Mouse (Mus musculus) gonadal fat pad, adult 2 months (tissue): ENCODE measurements around the gene Klrb1b. TPM values are rescaled to one million over a fixed set of nuclear protein-coding genes. Genes with fewer than 3 reads are reported as not detected.
"Not testable (repeated sequence)": the region's sequence is repeated elsewhere in the genome, so short reads cannot be mapped to it uniquely, and the experiment has no call there.

Experiments used
- DNase-seq: peaks from one replicate; pipeline ENCODE4 v3.0.0-alpha.2; 2012; ENCODE audit warnings: low read depth
- polyA plus RNA-seq: library from polyadenylated mRNA; depleted of rRNA; stranded (reverse); fragments of >200 nt; gene quantifications from 2 replicates; pipeline ENCODE4 v1.2.3, GENCODE M21; 2012

Klrb1b gene
- polyA plus RNA-seq, 1 experiment: 0.19 TPM

DNA sequence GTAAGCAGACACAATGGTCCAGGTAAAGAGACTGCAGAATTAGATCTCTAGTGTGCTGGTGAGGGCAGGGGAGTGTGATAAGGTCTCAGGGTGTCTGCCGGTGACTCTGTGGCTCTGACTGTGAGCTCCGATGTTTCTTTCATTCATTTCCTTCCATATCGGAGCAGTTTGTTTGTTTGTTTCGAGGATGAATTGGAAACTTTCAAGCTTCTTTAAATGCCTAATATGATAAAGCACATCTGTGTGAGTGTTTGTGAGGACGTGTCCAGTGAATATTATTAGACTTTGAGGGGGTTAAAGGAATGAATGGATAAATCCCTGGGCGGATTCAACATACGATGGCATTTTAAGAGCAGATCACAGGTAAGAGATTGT is 26.2 kb downstream of the Klrb1b start:
- DNase-seq: no peak

DNA sequence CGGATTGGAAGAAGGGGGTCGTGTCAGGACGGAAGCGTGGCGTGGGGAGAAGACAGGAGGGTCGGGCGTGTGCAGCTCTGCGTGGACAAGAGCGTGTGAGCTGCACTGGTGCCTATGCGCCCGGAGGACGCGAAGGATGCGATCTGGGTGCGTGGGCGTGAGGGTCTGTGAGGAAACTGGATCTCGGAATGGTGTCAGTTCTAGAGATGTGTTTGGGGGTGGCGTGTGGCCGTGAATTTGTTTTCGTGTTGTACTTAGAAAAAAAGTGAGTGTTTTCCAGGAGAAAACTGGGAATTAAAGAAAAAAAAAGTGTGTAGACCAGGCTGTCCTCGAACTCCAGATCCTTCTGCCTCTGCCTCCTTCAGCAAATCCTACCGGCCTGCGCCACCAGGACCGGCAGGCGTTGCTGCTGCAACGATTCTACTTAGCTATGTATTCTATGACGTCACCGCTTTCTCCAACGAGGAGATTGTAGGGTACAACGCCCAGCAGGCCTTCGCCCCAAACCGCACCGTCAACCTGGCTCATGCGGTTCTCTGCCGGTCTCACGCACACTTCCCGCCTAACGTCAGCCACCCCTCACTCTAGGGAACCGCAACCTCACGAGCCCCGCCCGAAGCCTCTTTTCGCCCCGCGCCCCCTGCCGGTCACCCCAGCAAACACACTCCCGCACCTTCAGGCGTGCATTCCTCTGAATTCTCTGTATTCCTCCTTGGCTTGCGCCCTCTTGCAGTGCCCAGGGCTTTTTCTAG is 26.8 kb downstream of the Klrb1b start:
- not testable (repeated sequence) for DNase-seq

DNA sequence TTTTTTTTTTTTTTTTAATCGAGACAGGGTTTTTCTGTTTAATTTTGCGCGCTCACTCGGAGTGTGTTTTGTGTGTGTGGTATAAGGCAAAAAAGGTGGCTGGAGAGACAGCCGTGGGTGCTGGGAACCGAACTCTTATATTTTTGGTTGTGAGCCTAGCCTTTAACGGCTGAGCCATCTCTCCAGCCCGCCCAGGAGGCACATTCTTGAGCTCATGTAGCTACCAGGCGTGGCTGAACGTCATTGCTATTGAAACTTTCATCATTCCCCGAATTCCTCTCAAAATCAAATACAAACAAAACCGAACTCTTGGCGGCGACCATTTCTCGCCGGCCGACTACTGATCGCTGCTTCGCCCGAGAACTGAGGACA is 27.4 kb downstream of the Klrb1b start:
- DNase-seq: not testable (repeated sequence)

DNA sequence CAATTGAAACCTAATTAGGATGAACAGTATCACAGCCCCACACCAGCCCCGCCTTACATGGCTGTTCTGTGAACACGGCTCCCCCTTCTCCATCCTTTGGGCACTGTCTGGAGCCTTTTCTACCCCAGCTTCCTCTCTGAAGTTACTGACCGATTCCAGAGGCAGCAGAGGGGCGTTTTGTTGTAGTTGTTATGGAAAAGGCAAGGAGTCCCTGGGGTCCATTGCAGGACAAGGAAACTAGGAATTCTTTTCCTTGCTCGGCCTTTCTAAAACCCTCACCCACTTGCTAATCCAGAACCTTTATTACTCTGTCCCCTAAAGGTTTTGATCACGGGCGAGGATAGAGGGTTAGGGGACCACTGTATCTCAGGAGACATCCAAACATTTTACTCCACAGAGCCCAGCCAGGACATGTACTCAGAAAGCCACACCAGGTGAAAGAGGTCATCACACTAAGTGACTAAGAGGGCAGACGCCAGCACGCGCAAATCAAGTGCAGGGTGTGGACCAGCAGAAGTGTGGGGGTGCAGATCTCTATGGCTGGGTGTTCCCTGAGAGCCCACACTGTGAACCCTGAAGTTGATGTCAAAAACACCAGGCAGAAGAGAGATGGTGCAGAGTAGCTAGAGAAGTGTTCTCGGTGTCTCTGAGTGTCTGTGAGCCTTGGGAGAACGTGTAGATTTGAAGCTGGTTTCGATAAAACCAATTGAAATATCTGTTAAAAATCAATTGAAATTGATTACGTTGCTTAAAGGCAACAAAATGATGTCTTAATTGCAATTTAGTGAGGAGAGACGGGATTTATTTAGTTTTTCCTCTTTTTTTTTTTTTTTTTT is 28.0 kb downstream of the Klrb1b start:
- no peak for DNase-seq

DNA sequence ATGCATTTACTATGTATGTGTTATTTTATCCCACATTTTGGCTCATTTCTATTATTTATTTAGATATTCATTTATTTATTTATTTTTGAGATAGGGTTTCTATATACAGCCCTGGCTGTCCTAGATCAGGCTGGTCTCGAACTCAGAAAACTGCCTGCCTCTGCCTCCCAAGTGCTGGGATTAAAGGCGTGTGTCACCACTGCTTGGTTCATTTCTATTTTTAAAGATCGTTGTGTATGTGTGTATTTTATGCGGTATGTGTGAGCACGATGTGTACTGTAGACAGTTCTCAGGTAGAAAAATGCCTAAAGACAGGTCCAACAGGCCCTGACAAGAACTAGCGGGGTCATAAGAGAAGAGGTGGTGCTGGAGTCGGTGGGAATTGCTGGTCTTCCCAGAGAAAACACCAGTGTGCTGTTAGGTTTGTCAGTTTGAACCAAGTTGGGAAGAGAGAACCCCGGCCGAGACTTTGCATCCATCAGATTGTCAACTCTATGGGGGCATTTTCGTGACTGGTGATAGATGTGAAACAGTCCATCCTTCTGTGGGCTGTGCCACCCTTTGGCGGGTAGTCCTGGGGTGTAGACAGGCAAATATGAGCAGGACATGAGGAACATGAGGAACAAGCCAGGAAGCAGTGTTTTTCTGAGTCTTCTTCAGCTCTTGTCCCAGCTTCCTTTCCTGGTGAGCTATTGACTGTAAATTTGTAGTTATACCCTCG is 28.8 kb downstream of the Klrb1b start:
- DNase-seq: no peak

DNA sequence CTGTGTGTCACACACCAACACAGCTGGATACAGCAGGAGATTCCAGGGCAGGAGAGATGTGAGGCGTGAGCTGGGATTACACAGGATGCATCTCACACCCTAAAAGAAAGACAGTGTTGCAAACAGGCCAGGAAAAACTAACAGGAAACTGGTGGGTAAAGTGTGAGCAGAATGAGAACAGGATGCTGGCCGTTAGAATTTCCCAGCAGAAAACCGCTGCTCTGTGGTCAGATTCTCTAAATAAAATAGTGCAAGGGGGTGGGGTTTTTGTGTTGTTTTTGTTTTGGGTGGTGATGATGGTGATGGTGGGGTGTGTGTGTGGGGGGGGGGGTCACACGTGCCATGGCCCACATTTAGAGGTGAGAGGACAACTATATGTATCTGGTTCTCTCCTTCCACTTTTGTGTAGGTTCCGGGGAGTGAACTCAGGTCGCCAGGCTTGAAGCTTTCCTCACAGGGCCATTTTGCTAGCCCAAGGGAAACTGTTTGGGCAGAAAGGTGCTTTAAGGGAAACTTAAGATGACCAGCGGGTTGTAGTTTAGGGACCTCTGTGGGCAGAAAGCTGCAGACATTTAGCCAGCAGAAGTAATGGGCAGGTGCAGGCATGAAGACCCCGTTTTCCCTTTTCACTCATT is 29.7 kb downstream of the Klrb1b start:
- DNase-seq: no peak

DNA sequence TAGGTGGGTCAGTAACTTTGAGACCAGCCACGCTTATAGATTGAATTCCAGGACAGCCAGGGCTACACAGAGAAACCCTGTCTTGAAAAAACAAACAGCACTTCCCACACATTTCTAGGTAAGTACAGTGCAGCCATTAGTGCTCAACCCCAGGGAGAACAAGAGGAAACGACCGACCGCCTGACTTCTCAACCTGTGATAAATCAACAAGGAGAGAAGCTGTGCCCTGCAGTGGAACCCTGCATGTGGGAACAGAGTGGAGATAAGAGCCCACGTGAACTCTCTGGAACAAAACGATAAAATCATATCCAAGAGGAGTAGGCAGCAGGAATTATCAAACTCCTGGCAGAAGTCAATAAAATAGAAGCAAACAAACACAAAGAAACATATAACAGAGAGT is 32.4 kb downstream of the Klrb1b start:
- DNase-seq: no peak

DNA sequence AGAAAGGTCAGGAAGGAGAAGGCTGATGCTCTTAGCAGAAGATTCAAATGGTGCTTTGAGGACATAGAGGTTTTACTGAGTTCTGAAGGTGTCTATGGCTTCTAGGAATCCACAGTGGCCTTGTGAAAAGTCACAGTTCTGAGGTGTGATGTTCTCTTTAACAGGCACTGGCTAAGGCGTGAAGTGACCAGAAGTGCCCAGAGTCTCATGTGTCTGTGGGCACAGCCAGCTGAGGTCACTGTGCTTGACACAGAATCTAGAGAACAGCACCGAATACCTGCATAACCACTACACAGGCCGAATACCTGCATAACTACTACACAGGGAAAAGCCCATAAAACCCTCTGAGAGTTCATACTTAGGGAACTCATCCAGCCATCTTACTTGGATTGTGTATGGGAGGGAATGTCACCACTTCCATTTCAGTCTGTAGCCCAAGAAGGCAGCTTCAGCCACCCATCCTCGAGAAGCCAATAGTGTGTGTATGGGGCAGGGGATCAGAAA is 35.6 kb downstream of the Klrb1b start:
- not testable (repeated sequence) for DNase-seq

DNA sequence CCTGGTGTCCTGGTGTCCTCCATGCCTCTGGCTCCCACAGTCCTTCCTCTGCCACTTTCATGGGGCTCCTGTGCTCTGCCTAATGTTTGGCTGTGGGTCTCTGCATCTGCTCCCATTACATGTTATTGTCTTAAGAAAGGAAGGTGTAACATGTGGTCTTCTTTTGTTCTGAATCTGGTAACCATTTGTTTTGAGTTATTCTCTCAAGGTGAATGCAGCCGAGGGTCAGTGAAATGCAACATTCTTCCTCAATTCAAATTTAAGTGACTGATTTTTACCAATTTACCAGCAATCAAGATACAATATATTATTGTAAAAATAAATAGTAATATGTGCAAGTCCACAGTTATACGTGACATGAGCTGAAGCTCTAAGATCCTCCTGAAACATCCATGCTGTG is 37.0 kb downstream of the Klrb1b start, which contains the start of gene Klrb1c:
TSS of gene Klrb1c (minus strand) at position 101 of the 400 bp plus-strand sequence.
- no peak for DNase-seq

DNA sequence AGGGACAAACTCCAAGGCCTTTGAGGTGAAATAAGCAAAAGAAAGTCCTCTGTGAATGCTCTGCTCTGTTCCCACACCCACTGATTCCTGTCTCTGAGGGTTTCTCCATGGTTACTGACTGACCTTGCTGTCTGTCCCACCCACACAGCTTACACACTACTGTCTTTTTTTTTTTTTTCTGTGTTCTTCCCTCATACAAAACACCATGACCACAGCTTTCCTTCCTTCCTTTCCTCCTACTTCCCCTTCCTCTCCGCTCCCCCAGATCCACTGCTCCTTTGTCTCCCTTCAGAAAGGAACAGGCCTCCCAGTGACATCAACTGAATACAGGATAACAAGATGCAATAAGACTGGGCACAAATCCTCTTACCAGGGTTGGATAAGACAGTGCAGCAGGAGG is 37.6 kb downstream of the Klrb1b start:
- no peak for DNase-seq

DNA sequence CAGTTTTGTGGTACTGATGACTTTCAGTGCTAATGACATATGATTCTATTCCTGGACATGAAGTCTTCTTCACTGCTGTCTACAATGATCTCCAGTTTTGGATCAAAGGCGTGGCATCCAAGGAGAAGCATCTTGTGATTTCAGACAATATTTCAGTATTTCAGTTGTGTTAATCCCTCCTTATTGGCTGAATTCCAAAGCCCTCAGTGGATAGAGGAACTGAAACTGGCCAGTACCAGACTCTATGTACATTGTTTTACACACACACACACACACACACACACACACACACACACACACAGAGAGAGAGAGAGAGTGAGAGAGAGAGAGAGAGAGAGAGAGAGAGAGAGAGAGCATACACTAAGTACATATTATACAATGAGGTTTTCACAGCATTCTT is 39.7 kb downstream of the Klrb1b start:
- DNase-seq: not testable (repeated sequence)

DNA sequence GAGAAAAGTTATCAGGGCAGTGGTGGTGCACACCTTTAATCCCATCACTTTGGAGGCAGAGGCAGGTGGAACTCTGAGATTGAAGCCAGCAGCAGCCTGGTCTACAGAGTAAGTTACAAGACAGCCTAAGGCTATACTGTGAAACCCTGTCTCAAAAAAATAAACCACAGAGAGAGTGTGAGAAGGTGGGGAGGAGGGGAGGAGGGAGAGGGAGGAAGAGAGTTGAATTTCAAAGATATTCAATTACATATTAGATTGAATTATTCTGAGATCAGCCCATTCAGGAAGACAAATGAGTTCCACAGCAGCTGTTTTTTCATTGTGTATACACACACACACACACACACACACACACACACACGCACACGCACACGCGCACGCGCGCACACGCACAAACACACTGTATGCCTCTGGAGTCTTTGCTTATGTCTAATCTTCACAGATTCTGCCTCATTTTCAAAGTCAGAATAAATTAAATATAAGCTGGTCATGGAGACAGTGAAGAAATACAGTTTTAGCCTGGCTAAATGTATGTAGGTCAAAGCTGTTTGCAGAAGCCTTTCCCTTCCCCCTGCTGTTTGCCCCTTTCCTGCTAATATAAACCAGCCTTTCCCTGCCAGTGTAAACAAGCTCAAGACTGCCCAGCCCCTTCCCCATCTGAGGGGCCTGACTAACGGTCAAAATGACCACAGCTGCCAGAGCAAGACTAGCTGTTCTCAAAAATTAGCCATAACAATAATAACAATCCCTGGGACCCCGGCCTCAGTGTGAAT is 56.5 kb downstream of the Klrb1b start:
- DNase-seq: no peak

DNA sequence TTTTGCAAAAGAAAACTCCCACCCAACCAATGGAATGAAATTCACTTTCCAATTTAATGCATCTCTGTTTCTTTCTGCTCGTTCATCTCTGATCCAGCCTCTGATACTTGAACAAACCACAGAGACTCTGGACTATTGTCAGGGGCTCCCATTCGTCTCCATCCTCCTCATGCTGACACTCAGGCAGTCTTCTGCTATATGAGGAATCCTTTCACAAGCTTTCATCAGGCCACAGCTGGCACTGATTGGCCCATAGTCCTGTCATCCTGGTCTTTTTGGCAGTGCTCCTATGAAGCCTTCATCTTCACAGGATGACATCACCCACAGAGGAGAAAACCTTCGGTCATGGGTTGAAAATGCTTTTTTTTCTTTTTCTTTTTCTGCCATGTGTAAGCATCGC is 58.1 kb downstream of the Klrb1b start:
- DNase-seq: no peak

DNA sequence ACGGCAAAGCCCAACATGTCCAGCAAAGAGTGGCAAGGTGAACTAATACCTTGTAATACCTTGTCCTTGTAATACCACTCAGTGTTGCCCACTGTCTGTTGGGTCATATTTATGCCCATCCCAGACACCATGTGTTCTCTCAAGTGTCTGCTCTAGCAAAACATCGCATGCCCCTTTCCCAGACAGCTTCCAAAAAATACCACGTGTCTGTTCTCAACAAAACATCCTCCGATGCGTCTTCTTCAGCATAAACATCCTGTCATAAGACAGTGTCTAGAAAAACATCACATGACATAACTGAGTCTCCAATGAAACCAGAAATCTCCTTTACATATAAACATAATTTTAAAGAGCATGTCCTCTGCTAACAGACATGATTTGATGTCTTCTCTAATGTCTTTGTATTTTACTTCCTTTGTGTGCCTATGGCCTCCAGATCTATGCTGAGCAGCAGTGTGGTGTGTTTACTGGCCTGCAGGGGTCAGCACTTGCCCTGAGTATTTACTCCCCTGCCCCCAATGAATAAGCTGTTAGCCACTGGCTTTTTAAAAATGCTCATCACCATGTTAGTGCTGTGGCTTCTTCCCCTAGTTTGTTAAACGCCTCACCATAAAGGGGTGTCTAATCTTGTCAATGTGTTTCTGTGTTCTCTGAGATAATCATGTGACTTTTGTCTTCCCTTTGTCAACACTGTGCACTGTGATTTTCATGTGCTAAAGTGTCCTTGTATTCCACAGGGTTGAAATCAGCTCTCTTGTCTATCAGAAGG is 59.5 kb downstream of the Klrb1b start:
- not testable (repeated sequence) for DNase-seq

DNA sequence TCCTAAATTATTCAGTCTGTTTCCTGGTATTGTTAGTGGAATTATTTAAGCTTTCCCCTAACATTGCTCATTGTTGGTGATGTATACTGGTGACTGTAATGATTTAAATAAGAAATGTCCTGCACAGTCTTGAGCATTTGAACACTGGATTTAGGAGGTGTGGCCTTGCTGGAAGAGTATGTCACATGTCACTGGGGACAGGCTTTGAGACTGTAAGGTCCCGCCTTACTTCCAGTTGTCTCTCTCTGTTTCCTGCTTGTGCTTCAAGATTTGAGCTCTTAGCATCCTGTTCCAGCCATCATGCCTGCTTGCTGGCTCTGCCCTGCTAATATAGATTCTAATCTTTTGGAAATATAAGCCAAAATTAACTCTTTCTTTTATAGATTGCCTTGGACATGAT is 60.9 kb downstream of the Klrb1b start:
- no peak for DNase-seq

DNA sequence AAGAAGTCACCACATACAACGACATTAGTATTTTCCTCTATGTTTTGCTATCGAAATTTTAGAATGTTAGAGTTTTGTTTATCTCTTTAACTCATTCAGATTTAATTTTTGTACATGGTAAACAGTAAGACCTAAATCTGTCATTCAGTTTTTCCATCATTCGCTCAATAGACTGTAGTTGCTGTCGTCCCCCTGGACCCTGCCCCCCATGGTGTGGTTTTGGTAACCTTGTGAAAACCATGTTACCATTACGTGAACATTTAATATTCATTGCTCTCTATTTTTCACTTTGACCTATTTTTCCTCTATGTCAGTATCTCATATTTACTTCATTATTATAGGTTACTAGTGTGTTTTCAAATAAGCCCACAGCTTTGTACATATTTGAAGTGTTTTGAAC is 61.5 kb downstream of the Klrb1b start:
- DNase-seq: no peak

DNA sequence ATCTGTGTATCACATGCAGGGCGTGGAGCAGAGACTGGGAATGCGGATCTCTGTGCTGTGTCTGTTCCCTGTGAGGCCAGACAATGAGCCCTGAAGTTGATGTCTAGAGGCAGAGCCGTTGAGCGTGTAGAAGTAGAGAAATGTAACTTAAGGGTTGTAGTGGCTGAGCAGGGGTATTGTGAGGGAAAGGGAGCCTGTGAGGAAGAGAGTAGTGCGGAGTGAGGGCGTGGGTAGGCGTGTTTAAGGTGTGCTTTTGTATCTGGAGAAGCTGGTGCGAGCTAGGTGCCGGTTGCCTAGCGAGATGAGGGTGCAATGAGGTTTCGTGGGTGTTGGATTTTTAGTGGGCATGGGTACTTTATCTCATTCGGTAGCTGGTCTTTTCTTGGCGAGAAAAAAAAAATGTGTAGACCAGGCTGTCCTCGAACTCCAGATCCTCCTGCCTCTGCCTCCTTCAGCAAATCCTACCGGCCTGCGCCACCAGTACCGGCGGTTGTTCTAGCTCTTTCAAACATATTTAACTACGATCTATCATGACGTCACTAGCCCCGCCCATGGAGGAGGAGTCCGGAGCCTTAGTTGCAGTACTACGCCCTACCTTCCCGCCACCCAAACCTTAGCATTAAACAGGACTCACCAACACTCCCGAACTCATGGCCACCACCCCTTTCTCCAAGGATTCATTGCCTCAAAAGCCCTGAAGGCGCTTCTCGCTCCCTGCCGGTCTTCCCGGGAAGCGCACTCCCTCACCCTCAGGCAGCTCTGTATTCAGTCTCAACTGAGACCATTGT is 62.2 kb downstream of the Klrb1b start:
- no peak for DNase-seq
